Mouse (Mus musculus) CH12F3 (cell line): Measurements from ENCODE around the gene Gpr22.

Experiments
- in situ Hi-C: fragments of 300-500 bp; cut with MboI; formaldehyde crosslinking; loops from 2 replicates; pipeline ENCODE4 v1.14.3; 2020; ENCODE audit warnings: low sequenced_read_pairs

Gpr22 gene

DNA sequence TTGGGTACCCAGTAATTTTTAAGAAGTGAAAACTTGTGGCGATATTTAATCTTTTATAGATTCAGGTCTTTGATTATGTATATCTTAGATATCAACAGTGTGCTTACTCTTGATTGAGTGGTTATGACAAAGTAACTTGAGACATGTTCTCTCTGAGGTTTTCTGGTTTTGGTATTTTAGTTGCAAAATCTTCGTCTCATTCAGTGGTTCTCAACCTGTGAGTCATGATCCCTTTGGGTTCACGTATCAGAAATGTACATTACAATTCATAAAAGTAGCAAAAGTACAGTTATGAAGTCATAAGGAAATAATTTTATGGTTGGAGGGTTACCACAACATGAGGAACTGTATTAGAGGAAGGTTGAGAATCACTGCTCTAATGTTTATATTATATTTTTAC lies 27.1 kb downstream of the Gpr22 start:
- in situ Hi-C loops = no loop called here

DNA sequence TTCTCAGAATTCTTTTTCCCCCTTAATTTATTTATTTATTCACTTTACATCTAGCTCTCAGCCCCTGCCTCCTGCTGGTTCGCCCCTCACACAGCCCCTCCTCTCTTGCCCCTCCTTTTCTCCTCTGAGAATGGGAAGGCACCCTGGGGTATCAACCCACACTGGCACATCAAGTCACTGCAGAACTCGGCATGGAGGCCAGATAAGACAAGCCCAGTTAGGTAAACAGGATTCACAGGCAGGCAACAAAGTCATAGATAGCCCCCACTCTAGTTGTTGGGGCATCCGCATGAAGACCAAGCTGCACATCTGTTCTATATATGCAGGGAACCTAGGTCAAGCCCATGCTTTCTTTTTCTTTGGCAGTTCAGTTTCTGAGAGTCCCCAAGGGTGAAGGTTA lies 46.6 kb downstream of the Gpr22 start:
- in situ Hi-C loops = no loop called here

DNA sequence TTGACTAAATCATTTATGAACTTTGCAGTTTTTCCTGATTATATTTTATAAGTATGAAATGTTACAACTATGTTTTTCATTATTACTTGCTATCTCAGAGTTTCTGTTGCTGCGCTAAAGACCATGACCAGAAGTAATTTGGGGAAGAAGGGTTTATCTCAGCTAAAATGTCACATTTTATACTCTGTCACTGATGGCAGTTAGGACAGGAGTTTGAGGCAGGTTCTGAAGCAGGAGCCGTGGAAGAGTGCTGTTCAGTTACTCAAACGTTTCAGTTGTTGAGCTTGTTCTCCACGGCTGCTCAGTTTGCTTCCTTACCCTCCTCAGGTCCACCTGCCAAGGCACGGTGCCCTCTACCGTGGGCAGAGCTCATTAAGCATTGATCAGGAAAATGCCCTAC lies 47.7 kb downstream of the Gpr22 start:
- in situ Hi-C loops = no loop called here
